30 mouse cellular contexts compared by ENCODE assay signal in genomic region chr1:88273832-88274231, GRCm38 (mm10). TPM values are rescaled to one million over a fixed set of nuclear protein-coding genes. Genes with fewer than 3 reads are reported as not detected.
A peak's percentile ranks its signal among the peaks of the same experiment; 100 is the strongest.
DNase-seq lines count a peak whose midpoint lies in the region; ATAC-seq and TF ChIP-seq lines count a peak whose summit lies in the region.
"Had no signal": no experiment of that assay in that cellular context is flagged by ENCODE, and none has a peak within 500 bp of the region (broad histone marks: within the 10 kb centered on the region; RNA-seq: fewer than 3 reads in every experiment).

No protein-coding gene starts in this region.

- H3K79me2 ChIP-seq in CH12.LX (replicated peaks; ENCODE audit: control insufficient read depth, extremely low read depth, insufficient read depth, poor library complexity, severe bottlenecking), result peaks cover 31% of the 10 kb centered on the region

- H3K36me3 ChIP-seq in midbrain, embryonic 16.5 days (ENCODE audit: control insufficient read depth, insufficient read depth, low read length), result peaks cover 26% of the 10 kb centered on the region
- peaks cover 50% of the 10 kb centered on the region for H3K36me3 ChIP-seq in midbrain, embryonic 11.5 days (ENCODE audit: control insufficient read depth, insufficient read depth, low read length)
- H3K36me3 ChIP-seq in CH12.LX (replicated peaks in 1 of 2; ENCODE audit: control insufficient read depth in 1 of 2, insufficient read depth in 1 of 2, low read length in 1 of 2), result peaks cover 48 to 60% of the 10 kb centered on the region in 2 experiments

- no peak for TF ChIP-seq RAD21 in CH12.LX (IDR thresholded peaks at IDR 0.05; ENCODE audit: low read depth, low read length)

- no peak overlapping the region for H3K4me2 ChIP-seq in midbrain, embryonic 16.5 days (ENCODE audit: low read length)
- no peak overlapping the region for H3K4me2 ChIP-seq in midbrain, embryonic 11.5 days
- no peak overlapping the region for H3K4me2 ChIP-seq in CH12.LX (ENCODE audit: insufficient read depth, low read depth, poor library complexity, severe bottlenecking)
- H3K4me2 ChIP-seq: embryonic facial prominence, embryonic 12.5 days; hindbrain, embryonic 15.5 days; limb, embryonic 15.5 days; lung, embryonic 15.5 days; midbrain, embryonic 12.5 days; neural tube, embryonic 13.5 days had no signal

- peak; percentile 16 for DNase-seq in cerebellum, adult 11-12 months
- DNase-seq in cerebellum, adult 9-10 months, result no peak
- DNase-seq in heart, postnatal 25 days (ENCODE audit: low spot score), result peak; percentile 11
- DNase-seq in heart, adult 8-10 months (ENCODE audit: low spot score), result no peak
- DNase-seq in midbrain, embryonic 11.5 days (ENCODE audit: low spot score, missing footprints), result no peak
- DNase-seq in CH12.LX (ENCODE audit: extremely low read depth), result no peak
- DNase-seq: adrenal gland, postnatal 10 days; embryo, embryonic 11 days; kidney, adult 18-20 months; right cerebral cortex, postnatal 14 days had no signal

- peak overlapping the region; percentile 1; the same call in 1 of the 2 replicates for H3K9ac ChIP-seq in midbrain, embryonic 16.5 days (ENCODE audit: low read depth, low read length)
- no peak overlapping the region for H3K9ac ChIP-seq in midbrain, embryonic 11.5 days (ENCODE audit: low read length)
- no peak overlapping the region for H3K9ac ChIP-seq in CH12.LX (ENCODE audit: insufficient read depth, low read depth)
- H3K9ac ChIP-seq: embryonic facial prominence, embryonic 12.5 days; hindbrain, embryonic 15.5 days; limb, embryonic 15.5 days; liver, embryonic 14.5 days; lung, embryonic 15.5 days; midbrain, embryonic 12.5 days had no signal

- TF ChIP-seq CTCF in CH12.LX (conservative IDR thresholded peaks at IDR 0.05 in 1 of 2, IDR thresholded peaks at IDR 0.05 in 1 of 2; ENCODE audit: low read depth in 2 of 2, low read length in 2 of 2), result no peak

- no peaks in the 10 kb centered on the region for H3K27me3 ChIP-seq in midbrain, embryonic 16.5 days (ENCODE audit: control insufficient read depth, insufficient read depth, low read depth, low read length)
- no peaks in the 10 kb centered on the region for H3K27me3 ChIP-seq in midbrain, embryonic 11.5 days (ENCODE audit: control insufficient read depth, insufficient read depth, low read length)
- peaks cover 6% of the 10 kb centered on the region for H3K27me3 ChIP-seq in CH12.LX (replicated peaks)
- H3K27me3 ChIP-seq: embryonic facial prominence, embryonic 12.5 days; hindbrain, embryonic 15.5 days; limb, embryonic 15.5 days; lung, embryonic 15.5 days; midbrain, embryonic 12.5 days; neural tube, embryonic 13.5 days had no signal

- in situ Hi-C loops in CH12.LX (cut with MboI; ENCODE audit: low pct_ligation_motif_present, low pct_unique_long_range_greater_than_20kb, low sequenced_read_pairs), result no loop called here

- TF ChIP-seq EP300 in CH12.LX (IDR thresholded peaks at IDR 0.05; ENCODE audit: low read length), result no peak

- H3K9me3 ChIP-seq in midbrain, embryonic 16.5 days (replicated peaks; ENCODE audit: control insufficient read depth, low read length, poor library complexity, severe bottlenecking), result no peaks in the 10 kb centered on the region
- no peaks in the 10 kb centered on the region for H3K9me3 ChIP-seq in midbrain, embryonic 11.5 days (ENCODE audit: control insufficient read depth, low read length)
- H3K9me3 ChIP-seq in CH12.LX (replicated peaks; ENCODE audit: low read length), result peaks cover 24% of the 10 kb centered on the region
- H3K9me3 ChIP-seq: embryonic facial prominence, embryonic 12.5 days; G1E; hindbrain, embryonic 15.5 days; limb, embryonic 15.5 days; lung, embryonic 15.5 days; midbrain, embryonic 12.5 days; neural tube, embryonic 13.5 days had no signal

- no peak for ATAC-seq in midbrain, embryonic 16.5 days
- ATAC-seq in midbrain, embryonic 11.5 days (ENCODE audit: low FRiP score), result no peak
- ATAC-seq: forebrain, embryonic 14.5 days had no signal

- peaks cover 21% of the 10 kb centered on the region for H3K4me1 ChIP-seq in midbrain, embryonic 16.5 days (ENCODE audit: control insufficient read depth, insufficient read depth, low read length)
- peaks cover 14% of the 10 kb centered on the region for H3K4me1 ChIP-seq in midbrain, embryonic 11.5 days (ENCODE audit: control insufficient read depth, insufficient read depth, low read length)
- peaks cover 5 to 20% of the 10 kb centered on the region in 2 experiments for H3K4me1 ChIP-seq in CH12.LX (ENCODE audit: control insufficient read depth in 1 of 2, insufficient read depth in 2 of 2)

- intact Hi-C loops in heart, postnatal 25 days (cut with DNase I), result no loop called here

- no peak overlapping the region for H3K27ac ChIP-seq in midbrain, embryonic 16.5 days (ENCODE audit: low read length)
- H3K27ac ChIP-seq in midbrain, embryonic 11.5 days (ENCODE audit: low read depth, low read length), result no peak overlapping the region
- no peak overlapping the region for H3K27ac ChIP-seq in CH12.LX (ENCODE audit: insufficient read depth, low read depth)
- H3K27ac ChIP-seq: embryonic facial prominence, embryonic 12.5 days; heart, embryonic 10.5 days; hindbrain, embryonic 10.5 days; hindbrain, embryonic 15.5 days; limb, embryonic 10.5 days; limb, embryonic 15.5 days; liver, embryonic 14.5 days; lung, embryonic 15.5 days; midbrain, embryonic 12.5 days; neural tube, embryonic 13.5 days; stomach, postnatal 0 days had no signal

- dilution Hi-C loops in CH12.LX (cut with MboI; ENCODE audit: extremely low pct_ligation_motif_present, extremely low pct_unique_long_range_greater_than_20kb, low sequenced_read_pairs), result no loop called here

- 87% methylated on average over 4 of the region's 4 CpGs for WGBS in midbrain, embryonic 16.5 days
- WGBS in midbrain, embryonic 11.5 days, result 83% methylated on average over 4 of the region's 4 CpGs

- TF ChIP-seq POLR2A in CH12.LX (IDR thresholded peaks at IDR 0.05; ENCODE audit: low read depth, low read length), result no peak

- H3K4me3 ChIP-seq in midbrain, embryonic 16.5 days (ENCODE audit: low read depth, low read length), result no peak overlapping the region
- H3K4me3 ChIP-seq in midbrain, embryonic 11.5 days (ENCODE audit: low read depth, low read length), result no peak overlapping the region
- no peak overlapping the region for H3K4me3 ChIP-seq in CH12.LX (replicated peaks in 1 of 3; ENCODE audit: low read depth in 2 of 3, low read length in 2 of 3, poor library complexity in 1 of 3)
- H3K4me3 ChIP-seq: embryonic facial prominence, embryonic 12.5 days; heart, embryonic 10.5 days; hindbrain, embryonic 10.5 days; hindbrain, embryonic 15.5 days; limb, embryonic 10.5 days; limb, embryonic 15.5 days; lung, embryonic 15.5 days; midbrain, embryonic 12.5 days; neural tube, embryonic 13.5 days had no signal

TF ChIP-seq in CH12.LX, 34 proteins besides CTCF, POLR2A, EP300 and RAD21:
- no peak for TF ChIP-seq CHD1 (IDR thresholded peaks at IDR 0.05; ENCODE audit: low read depth, low read length)
- TF ChIP-seq POLR2AphosphoS2 (IDR thresholded peaks at IDR 0.05; ENCODE audit: low read depth, low read length), result 0 out of 2 replicates have a peak, but pooled peaks have one; percentile 21

RNA-seq across cellular contexts. Expression of gene Hjurp, which starts 3.6 kb away (rescaled TPM):
- 10 to 100 TPM; 14.5 to 14.6 TPM for total RNA-seq in heart, postnatal 25 days (2021)
- total RNA-seq in heart, adult 8-10 months (2022), result 10 to 100 TPM; 10.6 to 14.2 (median 11.0) TPM
- polyA plus RNA-seq in midbrain, embryonic 16.5 days (2015; fragmentation: Nextera tagmentation; extraction: Ambion mirVana), result 77.3 and 87.0 TPM in 2 replicates
- 135 TPM in 2 replicates for polyA plus RNA-seq in midbrain, embryonic 11.5 days (2014; fragmentation: Nextera tagmentation; extraction: Ambion mirVana)
- total RNA-seq in CH12.LX (2012; rRNA removed), result 65.2 and 69.8 TPM in 2 replicates
- 74.1 and 80.8 TPM in 2 replicates for total RNA-seq in CH12.LX (2014; rRNA removed)
- polyA plus RNA-seq in CH12.LX (2012; ENCODE audit: insufficient read length, low read depth), result 64.8 and 67.6 TPM in 2 replicates

RNA-seq across cellular contexts. Expression of gene Trpm8, which starts 3.6 kb away (rescaled TPM):
- not detected for total RNA-seq in heart, postnatal 25 days (2021)
- total RNA-seq in heart, adult 8-10 months (2022), result not detected
- 0.11 and 0.17 TPM in 2 replicates for polyA plus RNA-seq in midbrain, embryonic 16.5 days (2015; fragmentation: Nextera tagmentation; extraction: Ambion mirVana)
- polyA plus RNA-seq in midbrain, embryonic 11.5 days (2014; fragmentation: Nextera tagmentation; extraction: Ambion mirVana), result not detected in 2 replicates
- total RNA-seq in CH12.LX (2012; rRNA removed), result not detected in 2 replicates
- not detected in 2 replicates for total RNA-seq in CH12.LX (2014; rRNA removed)
- not detected in 2 replicates for polyA plus RNA-seq in CH12.LX (2012; ENCODE audit: insufficient read length, low read depth)
- total RNA-seq: adrenal gland, postnatal 10 days; G1E; megakaryocyte, adult 5-6 weeks had no signal
- polyA plus RNA-seq: embryonic facial prominence, embryonic 12.5 days; forebrain, embryonic 14.5 days; G1E; gonadal fat pad, adult 2 months; heart, embryonic 16.5 days; hindbrain, embryonic 10.5 days; intestine, embryonic 14.5 days; kidney, embryonic 16.5 days; limb, embryonic 10.5 days; limb, embryonic 15.5 days; liver, embryonic 14.5 days; midbrain, embryonic 12.5 days; urinary bladder, adult 2 months had no signal

RNA-seq across cellular contexts. Expression of gene Mroh2a, which starts 47.0 kb away (rescaled TPM):
- total RNA-seq in heart, postnatal 25 days (2021), result under 1 TPM; 0.28 to 0.42 TPM
- total RNA-seq in heart, adult 8-10 months (2022), result under 1 TPM in 1 of 4 experiments, not detected in 3; 0.35 TPM
- polyA plus RNA-seq in midbrain, embryonic 16.5 days (2015; fragmentation: Nextera tagmentation; extraction: Ambion mirVana), result 0.75 and 0.92 TPM in 2 replicates
- polyA plus RNA-seq in midbrain, embryonic 11.5 days (2014; fragmentation: Nextera tagmentation; extraction: Ambion mirVana), result 1.6 and 1.7 TPM in 2 replicates
- total RNA-seq in CH12.LX (2012; rRNA removed) (0.13 and 0.17 TPM in 2 replicates), CH12.LX (2014; rRNA removed) (not detected in 2 replicates)
- polyA plus RNA-seq in CH12.LX (2012; ENCODE audit: insufficient read length, low read depth), result 0.78 and 1.0 TPM in 2 replicates
- polyA plus RNA-seq: G1E had no signal

Comparison
In these comparisons a context has a peak if more than half of its experiments do, and no peak if none do; other contexts are left out.
1. DNase-seq: peak in cerebellum, adult 11-12 months (single experiment) and heart, postnatal 25 days (single experiment); none in cerebellum, adult 9-10 months (single experiment), heart, adult 8-10 months (single experiment), midbrain, embryonic 11.5 days (single experiment) and CH12.LX (single experiment).
2. RNA of gene Hjurp, which starts 3.6 kb away (total RNA-seq): 65.2 to 80.8 TPM in CH12.LX; 14.5 to 14.6 TPM in heart, postnatal 25 days and 10.6 to 14.2 TPM in heart, adult 8-10 months; every median in the first group is over 4 times any median in the second.